8 mouse cellular contexts compared by ENCODE assay signal in the genomic region with DNA sequence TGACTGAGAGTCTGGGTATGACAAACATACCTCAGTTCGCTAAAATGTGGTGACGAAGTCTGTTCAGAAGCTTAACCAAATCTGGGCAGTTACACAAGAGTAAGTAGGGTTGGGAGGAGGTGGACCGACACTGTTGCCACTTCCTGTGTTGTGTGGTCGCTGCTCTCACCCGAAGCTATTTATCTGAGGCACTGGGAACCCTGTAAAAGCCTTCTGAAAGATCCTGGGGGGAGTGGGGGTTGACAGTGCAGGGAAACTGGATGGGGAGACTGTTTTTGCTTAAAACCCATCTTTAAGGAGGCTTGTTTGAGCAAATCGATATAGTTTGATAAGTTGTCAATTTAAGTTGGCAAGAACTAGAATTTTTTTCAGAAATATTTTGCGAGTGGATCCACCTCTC. TPM values are rescaled to one million over a fixed set of nuclear protein-coding genes. Genes with fewer than 3 reads are reported as not detected.
DNase-seq lines count a peak whose midpoint lies in the region; ATAC-seq and TF ChIP-seq lines count a peak whose summit lies in the region.

No protein-coding gene starts in this region.

- 36% methylated on average over 7 of the region's 7 CpGs for WGBS in neural tube, embryonic 11.5 days
- 33% methylated on average over 7 of the region's 7 CpGs for WGBS in forebrain, embryonic 11.5 days
- whole genome bisulfite sequencing in hindbrain, embryonic 16.5 days: 24% methylated on average over 7 of the region's 7 CpGs
- 17% methylated on average over 7 of the region's 7 CpGs for WGBS in limb, embryonic 14.5 days
- WGBS in midbrain, embryonic 13.5 days: 24% methylated on average over 7 of the region's 7 CpGs
- WGBS in stomach, postnatal 0 days: 2% methylated on average over 7 of the region's 7 CpGs

- no peaks in the 10 kb centered on the region for H3K36me3 ChIP-seq in neural tube, embryonic 11.5 days (ENCODE audit: control insufficient read depth, insufficient read depth, low read length)
- no peaks in the 10 kb centered on the region for H3K36me3 ChIP-seq in forebrain, embryonic 11.5 days (ENCODE audit: control insufficient read depth, insufficient read depth, low read length)
- no peaks in the 10 kb centered on the region for H3K36me3 ChIP-seq in hindbrain, embryonic 16.5 days (ENCODE audit: control insufficient read depth, insufficient read depth, low read length)
- peaks cover 32% of the 10 kb centered on the region for H3K36me3 ChIP-seq in limb, embryonic 14.5 days (ENCODE audit: control insufficient read depth, insufficient read depth, low read length)
- H3K36me3 ChIP-seq in midbrain, embryonic 13.5 days: 0 out of 2 replicates have a peak, but pooled peaks cover 5% of the 10 kb centered on the region
- H3K36me3 ChIP-seq in stomach, postnatal 0 days (ENCODE audit: control insufficient read depth, insufficient read depth, low read length): no peaks in the 10 kb centered on the region

- ATAC-seq in neural tube, embryonic 11.5 days (ENCODE audit: insufficient read depth, low FRiP score, low TSS enrichment): no peak
- ATAC-seq in forebrain, embryonic 11.5 days (replicated peaks; ENCODE audit: low FRiP score): no peak
- no peak for ATAC-seq in hindbrain, embryonic 16.5 days
- ATAC-seq in limb, embryonic 14.5 days (ENCODE audit: low FRiP score, low read depth): no peak
- ATAC-seq in midbrain, embryonic 13.5 days: no peak
- ATAC-seq in stomach, postnatal 0 days (ENCODE audit: low FRiP score, low TSS enrichment): no peak

- TF ChIP-seq POLR2A in limb, embryonic 14.5 days (IDR thresholded peaks at IDR 0.05; ENCODE audit: borderline replicate concordance, extremely low read depth, insufficient read depth, insufficient read length): peak; percentile 15; the same call in 1 of the 2 replicates

- peak overlapping the region; percentile 92 for H3K4me2 ChIP-seq in neural tube, embryonic 11.5 days (ENCODE audit: low read depth)
- H3K4me2 ChIP-seq in forebrain, embryonic 11.5 days (ENCODE audit: low read depth, low read length, severe bottlenecking): peak overlapping the region; percentile 88
- H3K4me2 ChIP-seq in hindbrain, embryonic 16.5 days (ENCODE audit: low read length): peak overlapping the region; percentile 98
- peak overlapping the region; percentile 96 for H3K4me2 ChIP-seq in limb, embryonic 14.5 days (replicated peaks; ENCODE audit: low read depth, low read length, severe bottlenecking)
- H3K4me2 ChIP-seq in midbrain, embryonic 13.5 days (replicated peaks): peak overlapping the region; percentile 92
- peak overlapping the region; percentile 61 for H3K4me2 ChIP-seq in stomach, postnatal 0 days (replicated peaks; ENCODE audit: low read depth)

- H3K9ac ChIP-seq in neural tube, embryonic 11.5 days (ENCODE audit: low read length): peak overlapping the region; percentile 97
- peak overlapping the region; percentile 98 for H3K9ac ChIP-seq in forebrain, embryonic 11.5 days (ENCODE audit: low read length)
- peak overlapping the region; percentile 99 for H3K9ac ChIP-seq in hindbrain, embryonic 16.5 days (ENCODE audit: low read depth, low read length)
- H3K9ac ChIP-seq in limb, embryonic 14.5 days (ENCODE audit: low read depth, low read length, severe bottlenecking): peak overlapping the region; percentile 99
- H3K9ac ChIP-seq in midbrain, embryonic 13.5 days (replicated peaks): peak overlapping the region; percentile 88
- peak overlapping the region; percentile 97 for H3K9ac ChIP-seq in stomach, postnatal 0 days (ENCODE audit: low read length)

- H3K4me1 ChIP-seq in neural tube, embryonic 11.5 days (ENCODE audit: control insufficient read depth, insufficient read depth, low read length): peaks cover 10% of the 10 kb centered on the region; the same call in 1 of the 2 replicates
- peaks cover 8% of the 10 kb centered on the region for H3K4me1 ChIP-seq in forebrain, embryonic 11.5 days (replicated peaks; ENCODE audit: control insufficient read depth, insufficient read depth, low read length)
- H3K4me1 ChIP-seq in hindbrain, embryonic 16.5 days (ENCODE audit: control insufficient read depth, insufficient read depth, low read depth, low read length): peaks cover 30% of the 10 kb centered on the region
- H3K4me1 ChIP-seq in limb, embryonic 14.5 days (ENCODE audit: control insufficient read depth, insufficient read depth, low read length): peaks cover 10% of the 10 kb centered on the region
- peaks cover 43% of the 10 kb centered on the region for H3K4me1 ChIP-seq in midbrain, embryonic 13.5 days (replicated peaks)
- no peaks in the 10 kb centered on the region for H3K4me1 ChIP-seq in stomach, postnatal 0 days (replicated peaks; ENCODE audit: control insufficient read depth, insufficient read depth)

- TF ChIP-seq CTCF in stomach, postnatal 0 days (IDR thresholded peaks at IDR 0.05; ENCODE audit: low read depth): no peak

- TF ChIP-seq EP300 in stomach, postnatal 0 days (optimal IDR thresholded peaks at IDR 0.05): no peak

- no peak overlapping the region for H3K27ac ChIP-seq in neural tube, embryonic 11.5 days (ENCODE audit: low read depth, low read length)
- no peak overlapping the region for H3K27ac ChIP-seq in forebrain, embryonic 11.5 days (ENCODE audit: low read depth, low read length)
- H3K27ac ChIP-seq in hindbrain, embryonic 16.5 days (ENCODE audit: low read depth, low read length): no peak overlapping the region
- H3K27ac ChIP-seq in limb, embryonic 14.5 days (replicated peaks; ENCODE audit: low read depth, low read length): no peak overlapping the region
- H3K27ac ChIP-seq in midbrain, embryonic 13.5 days: no peak overlapping the region
- H3K27ac ChIP-seq in stomach, postnatal 0 days (replicated peaks): peak overlapping the region; percentile 100

- peak overlapping the region; percentile 66 for H3K4me3 ChIP-seq in neural tube, embryonic 11.5 days (ENCODE audit: low read depth, low read length)
- peak overlapping the region; percentile 94 for H3K4me3 ChIP-seq in forebrain, embryonic 11.5 days (ENCODE audit: low read depth, low read length)
- H3K4me3 ChIP-seq in hindbrain, embryonic 16.5 days (ENCODE audit: low read length): peak overlapping the region; percentile 85
- peak overlapping the region; percentile 87 for H3K4me3 ChIP-seq in limb, embryonic 14.5 days (replicated peaks; ENCODE audit: low read length)
- peak overlapping the region; percentile 77 for H3K4me3 ChIP-seq in midbrain, embryonic 13.5 days (replicated peaks)
- H3K4me3 ChIP-seq in stomach, postnatal 0 days (ENCODE audit: low read depth, low read length): peak overlapping the region; percentile 85

- no peaks in the 10 kb centered on the region for H3K9me3 ChIP-seq in neural tube, embryonic 11.5 days (ENCODE audit: control insufficient read depth, low read length)
- no peaks in the 10 kb centered on the region for H3K9me3 ChIP-seq in forebrain, embryonic 11.5 days (ENCODE audit: control insufficient read depth, low read length)
- no peaks in the 10 kb centered on the region for H3K9me3 ChIP-seq in hindbrain, embryonic 16.5 days (ENCODE audit: control insufficient read depth, low read length)
- H3K9me3 ChIP-seq in limb, embryonic 14.5 days (ENCODE audit: control insufficient read depth, low read length): no peaks in the 10 kb centered on the region
- no peaks in the 10 kb centered on the region for H3K9me3 ChIP-seq in midbrain, embryonic 13.5 days
- H3K9me3 ChIP-seq in stomach, postnatal 0 days (ENCODE audit: control insufficient read depth, low read length): no peaks in the 10 kb centered on the region

- DNase-seq in neural tube, embryonic 11.5 days (ENCODE audit: low spot score): peak; percentile 16
- DNase-seq in neural tube, embryonic 10.5 days (ENCODE audit: extremely low spot score, low spot score): no peak
- peak; percentile 16 for DNase-seq in adrenal gland, postnatal 25 days
- DNase-seq in forebrain, embryonic 11.5 days (ENCODE audit: low spot score): no peak
- DNase-seq in limb, embryonic 14.5 days (ENCODE audit: low spot score): peak; percentile 28
- DNase-seq in stomach, postnatal 0 days (ENCODE audit: low spot score): peak; percentile 63

- no peaks in the 10 kb centered on the region for H3K27me3 ChIP-seq in neural tube, embryonic 11.5 days (ENCODE audit: control insufficient read depth, insufficient read depth, low read length)
- H3K27me3 ChIP-seq in forebrain, embryonic 11.5 days (ENCODE audit: control insufficient read depth, insufficient read depth, low read length): no peaks in the 10 kb centered on the region
- H3K27me3 ChIP-seq in hindbrain, embryonic 16.5 days (replicated peaks; ENCODE audit: control insufficient read depth, insufficient read depth, low read length): no peaks in the 10 kb centered on the region
- H3K27me3 ChIP-seq in limb, embryonic 14.5 days (ENCODE audit: control insufficient read depth, insufficient read depth, low read length): no peaks in the 10 kb centered on the region
- H3K27me3 ChIP-seq in midbrain, embryonic 13.5 days: no peaks in the 10 kb centered on the region
- H3K27me3 ChIP-seq in stomach, postnatal 0 days (ENCODE audit: control insufficient read depth, insufficient read depth, low read length): no peaks in the 10 kb centered on the region

RNA-seq across cellular contexts. Expression of a gene that starts 2.3 kb away (rescaled TPM):
- polyA plus RNA-seq in neural tube, embryonic 11.5 days (2014; fragmentation: Nextera tagmentation; extraction: Ambion mirVana): 642 and 652 TPM in 2 replicates
- total RNA-seq in adrenal gland, postnatal 25 days (2021): 377 and 397 TPM in 2 replicates
- polyA plus RNA-seq in forebrain, embryonic 11.5 days (2014; fragmentation: Nextera tagmentation; extraction: Ambion mirVana): 621 and 646 TPM in 2 replicates
- polyA plus RNA-seq in hindbrain, embryonic 16.5 days (2015; fragmentation: Nextera tagmentation; extraction: Ambion mirVana): 331 and 360 TPM in 2 replicates
- polyA plus RNA-seq in limb, embryonic 14.5 days (2012; rRNA removed): 376 and 429 TPM in 2 replicates
- 518 and 519 TPM in 2 replicates for polyA plus RNA-seq in limb, embryonic 14.5 days (2014; fragmentation: Nextera tagmentation; extraction: Ambion mirVana)
- 433 and 444 TPM in 2 replicates for polyA plus RNA-seq in midbrain, embryonic 13.5 days (2015; fragmentation: Nextera tagmentation; extraction: Ambion mirVana)
- polyA plus RNA-seq in stomach, postnatal 0 days (2015; fragmentation: Nextera tagmentation; extraction: Ambion mirVana): 420 and 430 TPM in 2 replicates

RNA-seq across cellular contexts. Expression of a gene that starts 16.5 kb away (rescaled TPM):
- polyA plus RNA-seq in neural tube, embryonic 11.5 days (2014; fragmentation: Nextera tagmentation; extraction: Ambion mirVana): 66.5 and 72.8 TPM in 2 replicates
- 32.9 and 35.5 TPM in 2 replicates for total RNA-seq in adrenal gland, postnatal 25 days (2021)
- polyA plus RNA-seq in forebrain, embryonic 11.5 days (2014; fragmentation: Nextera tagmentation; extraction: Ambion mirVana): 86.3 and 99.7 TPM in 2 replicates
- polyA plus RNA-seq in hindbrain, embryonic 16.5 days (2015; fragmentation: Nextera tagmentation; extraction: Ambion mirVana): 61.2 and 62.0 TPM in 2 replicates
- polyA plus RNA-seq in limb, embryonic 14.5 days (2012; rRNA removed): 37.1 and 44.6 TPM in 2 replicates
- 46.9 and 49.7 TPM in 2 replicates for polyA plus RNA-seq in limb, embryonic 14.5 days (2014; fragmentation: Nextera tagmentation; extraction: Ambion mirVana)
- 78.8 and 80.7 TPM in 2 replicates for polyA plus RNA-seq in midbrain, embryonic 13.5 days (2015; fragmentation: Nextera tagmentation; extraction: Ambion mirVana)
- polyA plus RNA-seq in stomach, postnatal 0 days (2015; fragmentation: Nextera tagmentation; extraction: Ambion mirVana): 34.2 and 35.5 TPM in 2 replicates

RNA-seq across cellular contexts. Expression of a gene that starts 45.2 kb away (rescaled TPM):
- polyA plus RNA-seq in neural tube, embryonic 11.5 days (2014; fragmentation: Nextera tagmentation; extraction: Ambion mirVana): 3.1 and 4.0 TPM in 2 replicates
- total RNA-seq in adrenal gland, postnatal 25 days (2021): 8.8 and 16.0 TPM in 2 replicates
- 3.6 and 3.8 TPM in 2 replicates for polyA plus RNA-seq in forebrain, embryonic 11.5 days (2014; fragmentation: Nextera tagmentation; extraction: Ambion mirVana)
- polyA plus RNA-seq in hindbrain, embryonic 16.5 days (2015; fragmentation: Nextera tagmentation; extraction: Ambion mirVana): 9.0 and 9.5 TPM in 2 replicates
- polyA plus RNA-seq in limb, embryonic 14.5 days (2012; rRNA removed): 3.3 and 4.2 TPM in 2 replicates
- 6.5 and 7.6 TPM in 2 replicates for polyA plus RNA-seq in limb, embryonic 14.5 days (2014; fragmentation: Nextera tagmentation; extraction: Ambion mirVana)
- 4.6 and 5.0 TPM in 2 replicates for polyA plus RNA-seq in midbrain, embryonic 13.5 days (2015; fragmentation: Nextera tagmentation; extraction: Ambion mirVana)
- 11.8 and 12.8 TPM in 2 replicates for polyA plus RNA-seq in stomach, postnatal 0 days (2015; fragmentation: Nextera tagmentation; extraction: Ambion mirVana)

Comparison
In these comparisons a context has a peak if more than half of its experiments do, and no peak if none do; other contexts are left out.
1. DNase-seq: peak in neural tube, embryonic 11.5 days (single experiment), adrenal gland, postnatal 25 days (single experiment), limb, embryonic 14.5 days (single experiment) and stomach, postnatal 0 days (single experiment); none in neural tube, embryonic 10.5 days (single experiment) and forebrain, embryonic 11.5 days (single experiment).
2. Peak in every context shown above with its lines, with median percentiles within 50 percentile points of each other: H3K4me2 ChIP-seq, H3K4me3 ChIP-seq and H3K9ac ChIP-seq.